ENCODE assay signal across 25 mouse cellular contexts in the genomic region with DNA sequence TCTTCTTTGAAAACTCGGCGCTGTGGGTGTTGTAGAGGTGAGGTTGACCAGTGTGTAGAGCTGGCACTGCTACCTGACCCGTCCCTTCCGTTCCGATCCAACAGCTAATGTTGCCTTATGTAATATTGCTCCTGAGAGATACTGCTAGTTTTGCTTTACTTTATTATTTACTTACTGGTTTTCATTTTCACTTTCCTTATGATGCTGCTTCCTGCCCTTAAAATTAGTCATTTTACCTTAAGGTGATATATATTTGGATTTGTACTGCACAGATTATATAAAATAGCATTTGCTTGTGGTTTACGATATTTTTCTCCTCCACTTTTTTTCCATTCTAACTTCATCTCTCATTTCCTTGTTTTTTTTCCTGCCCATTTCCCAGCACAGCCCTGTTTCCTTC.
"Had no signal": no experiment of that assay in that cellular context is flagged by ENCODE, and none has a peak within 500 bp of the region (broad histone marks: within the 10 kb centered on the region; RNA-seq: fewer than 3 reads in every experiment).

No protein-coding gene starts in this region.

- H3K9ac ChIP-seq: heart, embryonic 13.5 days; heart, embryonic 15.5 days; hindbrain, embryonic 13.5 days; hindbrain, embryonic 15.5 days; kidney, embryonic 15.5 days; limb, embryonic 12.5 days; liver, embryonic 13.5 days had no signal

- H3K27me3 ChIP-seq: heart, embryonic 13.5 days; heart, embryonic 15.5 days; hindbrain, embryonic 13.5 days; hindbrain, embryonic 15.5 days; kidney, embryonic 15.5 days; limb, embryonic 12.5 days; liver, embryonic 13.5 days had no signal

- H3K27ac ChIP-seq: heart, adult 2 months; heart, embryonic 13.5 days; heart, embryonic 15.5 days; hindbrain, embryonic 13.5 days; hindbrain, embryonic 15.5 days; hindbrain, postnatal 0 days; kidney, embryonic 15.5 days; kidney, postnatal 0 days; left cerebral cortex, adult 2 months; limb, embryonic 10.5 days; limb, embryonic 12.5 days; liver, embryonic 13.5 days had no signal

- H3K36me3 ChIP-seq: heart, embryonic 13.5 days; heart, embryonic 15.5 days; hindbrain, embryonic 13.5 days; hindbrain, embryonic 15.5 days; kidney, embryonic 15.5 days; limb, embryonic 10.5 days; limb, embryonic 12.5 days; liver, embryonic 13.5 days had no signal

- DNase-seq: gastrocnemius, postnatal 10 days; gastrocnemius, postnatal 25 days; heart, adult 11 months; heart, adult 2 months; heart, postnatal 14 days; heart, postnatal 36 days; kidney, adult 11 months; kidney, adult 2 months; kidney, adult 9 months; kidney, postnatal 14 days; kidney, postnatal 36 days; liver; liver, embryonic 13.5 days had no signal

- H3K4me1 ChIP-seq: heart, embryonic 13.5 days; heart, embryonic 15.5 days; hindbrain, embryonic 13.5 days; hindbrain, embryonic 15.5 days; kidney, embryonic 15.5 days; limb, embryonic 10.5 days; limb, embryonic 12.5 days; liver, embryonic 13.5 days had no signal

- ATAC-seq: hindbrain, postnatal 0 days; intestine, embryonic 16.5 days had no signal

- H3K9me3 ChIP-seq: heart, embryonic 13.5 days; heart, embryonic 15.5 days; hindbrain, embryonic 13.5 days; hindbrain, embryonic 15.5 days; kidney, embryonic 15.5 days; limb, embryonic 10.5 days; limb, embryonic 12.5 days; liver, embryonic 13.5 days had no signal

- H3K4me2 ChIP-seq: heart, embryonic 11.5 days; heart, embryonic 13.5 days; heart, embryonic 15.5 days; hindbrain, embryonic 13.5 days; hindbrain, embryonic 15.5 days; kidney, embryonic 15.5 days; limb, embryonic 12.5 days; liver, embryonic 13.5 days had no signal

- H3K4me3 ChIP-seq: heart, adult 2 months; heart, embryonic 13.5 days; heart, embryonic 15.5 days; hindbrain, embryonic 13.5 days; hindbrain, embryonic 15.5 days; kidney, embryonic 15.5 days; left cerebral cortex, adult 2 months; limb, embryonic 10.5 days; limb, embryonic 12.5 days; liver, embryonic 13.5 days had no signal
